Mouse (Mus musculus) myocyte (in vitro differentiated cells): ENCODE measurements around the gene Dcaf11.

Experiments used
- CEBPB ChIP-seq: IDR thresholded peaks from 2 replicates; pipeline ENCODE4 v1.6.1; 2011; ENCODE audit warnings: mild to moderate bottlenecking, moderate library complexity; ENCODE audit not compliant: poor library complexity, insufficient read depth, severe bottlenecking
- MYOG ChIP-seq, 3 experiments: IDR thresholded peaks; one replicate each; pipeline ENCODE4 v1.6.1; 2011; ENCODE audit warnings: control low read depth in 2 of 3, low read depth in 2 of 3, mild to moderate bottlenecking in 2 of 3; ENCODE audit not compliant: insufficient read length in 2 of 3, control insufficient read depth in 1 of 3, insufficient read depth in 1 of 3
- POLR2A ChIP-seq: IDR thresholded peaks from one replicate; pipeline ENCODE4 v1.6.1; 2011; ENCODE audit warnings: low read depth, mild to moderate bottlenecking, control low read depth, moderate library complexity; ENCODE audit not compliant: insufficient read length

GRCm38 (mm10) chr14:55536116-55536745, 23.6 kb upstream of the Dcaf11 start:
- no peak for TF ChIP-seq POLR2A
- TF ChIP-seq MYOG (IDR thresholded peaks at IDR 0.05; ENCODE audit: control insufficient read depth in 1 of 3, insufficient read depth in 1 of 3, insufficient read length in 2 of 3, low read depth in 2 of 3): peak in 1 of 3 experiments; percentile 32
- TF ChIP-seq CEBPB: no peak
